ENCODE assay signal across 9 mouse cellular contexts in the genomic region with DNA sequence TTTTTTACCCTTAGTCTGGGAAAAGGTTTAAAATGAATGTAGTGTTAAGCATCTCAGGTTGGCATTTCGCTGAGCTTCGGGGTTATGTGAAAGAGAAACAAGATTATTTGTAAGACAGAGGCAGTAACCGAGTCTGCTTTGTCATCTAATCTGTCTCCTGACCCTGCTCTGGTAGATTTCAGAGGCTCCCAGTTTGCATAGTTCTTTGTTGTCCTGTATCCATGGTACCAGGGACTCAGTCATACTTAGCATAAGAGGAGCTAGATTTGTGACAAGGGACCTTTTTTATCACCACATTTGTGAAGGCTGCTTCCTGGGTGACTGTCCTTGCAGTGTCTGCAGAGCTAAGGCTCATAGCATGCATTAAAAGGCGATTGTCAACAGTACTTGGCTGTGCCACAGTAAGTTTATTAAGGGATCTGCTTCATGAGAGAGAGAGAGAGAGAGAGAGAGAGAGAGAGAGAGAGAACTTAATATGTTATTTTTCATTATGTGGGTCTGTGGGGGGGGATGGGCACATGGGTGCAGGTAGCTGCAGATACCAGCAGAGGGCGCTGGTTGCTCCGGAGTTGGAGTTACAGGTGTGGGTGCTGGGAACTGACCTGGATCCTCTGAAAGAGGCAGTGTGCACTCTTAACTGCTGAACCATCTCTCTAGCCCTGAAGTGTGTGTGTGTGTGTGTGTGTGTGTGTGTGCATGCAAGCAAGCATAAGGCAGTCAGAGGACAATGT. TPM values are rescaled to one million over a fixed set of nuclear protein-coding genes. Genes with fewer than 3 reads are reported as not detected.
DNase-seq lines count a peak whose midpoint lies in the region; ATAC-seq and TF ChIP-seq lines count a peak whose summit lies in the region.
"Had no signal": no experiment of that assay in that cellular context is flagged by ENCODE, and none has a peak within 500 bp of the region (broad histone marks: within the 10 kb centered on the region; RNA-seq: fewer than 3 reads in every experiment).

No protein-coding gene starts in this region.

- H3K4me3 ChIP-seq in left cerebral cortex, adult 2 months = no peak overlapping the region; the same call in 1 of the 2 replicates
- no peak overlapping the region for H3K4me3 ChIP-seq in hindbrain, embryonic 11.5 days (ENCODE audit: low read depth, low read length)
- H3K4me3 ChIP-seq in neural tube, embryonic 13.5 days = no peak overlapping the region

- no peaks in the 10 kb centered on the region for H3K9me3 ChIP-seq in hindbrain, embryonic 11.5 days (ENCODE audit: control insufficient read depth, low read length)
- no peaks in the 10 kb centered on the region for H3K9me3 ChIP-seq in neural tube, embryonic 13.5 days
- H3K9me3 ChIP-seq: embryonic facial prominence, embryonic 15.5 days had no signal

- no peak overlapping the region for H3K9ac ChIP-seq in hindbrain, embryonic 11.5 days (ENCODE audit: low read depth, low read length)
- H3K9ac ChIP-seq in neural tube, embryonic 13.5 days = no peak overlapping the region
- H3K9ac ChIP-seq: embryonic facial prominence, embryonic 15.5 days had no signal

- TF ChIP-seq CTCF in left cerebral cortex, adult 2 months (IDR thresholded peaks at IDR 0.05) = peak; percentile 22

- peaks cover 5% of the 10 kb centered on the region; the same call in 1 of the 2 replicates for H3K4me1 ChIP-seq in hindbrain, embryonic 11.5 days (replicated peaks; ENCODE audit: control insufficient read depth, insufficient read depth, low read length)
- peaks cover 70% of the 10 kb centered on the region for H3K4me1 ChIP-seq in neural tube, embryonic 13.5 days (replicated peaks)

- no peaks in the 10 kb centered on the region for H3K36me3 ChIP-seq in hindbrain, embryonic 11.5 days (ENCODE audit: control insufficient read depth, insufficient read depth, low read length)
- no peaks in the 10 kb centered on the region for H3K36me3 ChIP-seq in neural tube, embryonic 13.5 days
- H3K36me3 ChIP-seq: embryonic facial prominence, embryonic 15.5 days had no signal

- DNase-seq in left cerebral cortex, adult 2 months (ENCODE audit: extremely low spot score in 1 of 2, low spot score in 2 of 2) = no peak
- no peak for DNase-seq in left cerebral cortex, adult 11 months (ENCODE audit: low spot score)
- peak; percentile 47 for DNase-seq in NIH3T3 (ENCODE audit: low read depth)
- peak; percentile 41 for DNase-seq in hindbrain, embryonic 11.5 days (ENCODE audit: low spot score)
- no peak for DNase-seq in spleen, adult 18-20 months
- no peak for DNase-seq in gastrocnemius, postnatal 4 days (ENCODE audit: low spot score in 2 of 2)
- no peak for DNase-seq in layer of hippocampus, postnatal 36 days

- no peak overlapping the region for H3K4me2 ChIP-seq in hindbrain, embryonic 11.5 days (replicated peaks; ENCODE audit: low read depth, low read length)
- peak overlapping the region; percentile 15; the same call in 1 of the 2 replicates for H3K4me2 ChIP-seq in neural tube, embryonic 13.5 days

- intact Hi-C loops in left cerebral cortex, adult 2 months (cut with DNase I) = loop anchor here (2.0 to 5.0 kb wide), 3 partner anchors 42 to 188 kb away; no protein-coding TSS in a partner anchor

- no peak for ATAC-seq in hindbrain, embryonic 11.5 days (ENCODE audit: low FRiP score)
- ATAC-seq in neural tube, embryonic 13.5 days (ENCODE audit: low read depth) = no peak

- 37% methylated on average over 6 of the region's 6 CpGs for WGBS in hindbrain, embryonic 11.5 days
- 42% methylated on average over 6 of the region's 6 CpGs for WGBS in neural tube, embryonic 13.5 days

- peak overlapping the region; percentile 72 for H3K27ac ChIP-seq in left cerebral cortex, adult 2 months
- no peak overlapping the region for H3K27ac ChIP-seq in hindbrain, embryonic 11.5 days (ENCODE audit: low read depth, low read length)
- H3K27ac ChIP-seq in neural tube, embryonic 13.5 days (replicated peaks) = peak overlapping the region; percentile 93

- no peaks in the 10 kb centered on the region for H3K27me3 ChIP-seq in hindbrain, embryonic 11.5 days (ENCODE audit: control insufficient read depth, insufficient read depth, low read length)
- H3K27me3 ChIP-seq in neural tube, embryonic 13.5 days = no peaks in the 10 kb centered on the region
- H3K27me3 ChIP-seq: embryonic facial prominence, embryonic 15.5 days had no signal

RNA-seq across cellular contexts. Expression of gene Wdr95, which starts 3.3 kb away (rescaled TPM):
- total RNA-seq in left cerebral cortex, adult 2 months (2021) = under 1 TPM; 0.56 to 0.75 TPM
- not detected in 2 replicates for polyA plus RNA-seq in hindbrain, embryonic 11.5 days (2014; fragmentation: Nextera tagmentation; extraction: Ambion mirVana)
- 0.60 and 0.96 TPM in 2 replicates for polyA plus RNA-seq in neural tube, embryonic 13.5 days (2015; fragmentation: Nextera tagmentation; extraction: Ambion mirVana)
- total RNA-seq in gastrocnemius, postnatal 4 days (2021) = under 1 TPM in 1 of 2 experiments, not detected in 1; 0.31 TPM
- total RNA-seq in layer of hippocampus, postnatal 36 days (2021) = 1 to 10 TPM in 1 of 2 experiments, under 1 TPM in 1; 0.62 to 2.4 TPM

Comparison
In these comparisons a context has a peak if more than half of its experiments do, and no peak if none do; other contexts are left out.
1. DNase-seq: peak in NIH3T3 (single experiment) and hindbrain, embryonic 11.5 days (single experiment); none in left cerebral cortex, adult 2 months (0 of 2), left cerebral cortex, adult 11 months (single experiment), spleen, adult 18-20 months (0 of 2), gastrocnemius, postnatal 4 days (0 of 2) and layer of hippocampus, postnatal 36 days (0 of 2).